Mouse (Mus musculus): Measurements from ENCODE around the gene Sucla2. TPM values are rescaled to one million over a fixed set of nuclear protein-coding genes. Genes with fewer than 3 reads are reported as not detected.
"Not testable (repeated sequence)": the region's sequence is repeated elsewhere in the genome, so short reads cannot be mapped to it uniquely, and the experiment has no call there.

The Sucla2 gene
- polyA plus RNA-seq, 1 experiment = 29.7 TPM

DNA sequence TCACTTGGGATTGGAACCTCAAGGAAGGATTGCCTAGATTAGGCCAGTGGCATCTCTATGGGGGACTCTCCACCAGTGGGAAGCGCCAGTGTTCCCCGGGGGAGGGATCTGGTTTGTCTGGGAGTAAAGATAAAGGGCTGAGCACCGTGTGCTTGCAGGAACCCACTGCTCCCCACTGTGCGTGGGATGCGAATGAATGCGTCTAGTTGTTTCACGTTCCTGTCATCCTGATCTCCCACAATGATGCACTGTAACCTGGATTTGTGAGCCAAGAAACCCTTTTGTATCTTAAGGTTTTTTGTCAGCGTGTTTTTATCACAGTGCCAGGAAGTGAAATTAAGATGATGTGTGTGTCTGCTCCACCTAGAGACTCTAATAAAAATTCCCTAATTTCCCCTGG, 25.6 kb downstream of the Sucla2 start:
- Histone ChIP-seq H3K79me2 (ENCODE audit: control insufficient read depth, insufficient read depth) (peaks cover 28% of the 10 kb centered on the region), H3K27me3 (ENCODE audit: control insufficient read depth, insufficient read depth, insufficient read length) (peaks cover 3% of the 10 kb centered on the region), H3K4me3 (ENCODE audit: insufficient read depth, poor library complexity, severe bottlenecking) (no peak overlapping the region), H3ac (ENCODE audit: control insufficient read depth, insufficient read length, low read depth) (no peak overlapping the region), H3K79me3 (ENCODE audit: low read depth) (peaks cover 21% of the 10 kb centered on the region), H3K36me3 (ENCODE audit: control insufficient read depth, insufficient read depth) (peaks cover 6% of the 10 kb centered on the region)
- TF ChIP-seq MYOG (IDR thresholded peaks at IDR 0.05; ENCODE audit: control insufficient read depth, extremely low read depth, insufficient read length) = no peak
- TF ChIP-seq MAX (IDR thresholded peaks at IDR 0.05) = no peak
- no peak for TF ChIP-seq CTCF (IDR thresholded peaks at IDR 0.05; ENCODE audit: control insufficient read depth, insufficient read depth, insufficient read length)
- no peak for TF ChIP-seq MYOD1 (IDR thresholded peaks at IDR 0.05; ENCODE audit: control insufficient read depth, insufficient read length, low read depth)
- no peak for TF ChIP-seq FOSL1 (IDR thresholded peaks at IDR 0.05; ENCODE audit: insufficient read depth, low read length, poor library complexity, severe bottlenecking)
- TF ChIP-seq USF1 (IDR thresholded peaks at IDR 0.05; ENCODE audit: low read depth) = no peak
- TF ChIP-seq CEBPB (IDR thresholded peaks at IDR 0.05; ENCODE audit: low read depth) = no peak

DNA sequence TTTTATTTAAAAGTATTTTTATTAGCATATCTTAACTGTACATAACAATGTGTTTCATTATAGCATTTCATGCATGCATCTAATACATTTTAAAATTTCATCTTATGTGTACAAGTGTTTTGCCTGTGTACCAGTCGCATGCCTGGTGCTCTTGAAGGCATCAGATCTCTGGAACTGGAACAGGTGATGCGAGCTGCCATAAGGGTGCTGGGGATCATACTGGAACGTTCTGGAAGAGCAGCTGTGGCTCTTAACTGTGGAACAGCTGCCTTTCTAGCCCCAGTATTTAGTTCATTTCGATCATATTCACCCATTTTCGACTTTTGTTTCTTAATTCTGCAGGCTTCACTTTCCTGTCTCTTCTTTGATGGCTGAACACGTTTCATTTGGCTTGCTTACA, 26.0 kb downstream of the Sucla2 start:
- Histone ChIP-seq H3K4me3 (ENCODE audit: insufficient read depth, poor library complexity, severe bottlenecking) (no peak overlapping the region), H3K79me3 (ENCODE audit: low read depth) (peaks cover 23% of the 10 kb centered on the region), H3K27me3 (ENCODE audit: control insufficient read depth, insufficient read depth, insufficient read length) (peaks cover 3% of the 10 kb centered on the region), H3K79me2 (ENCODE audit: control insufficient read depth, insufficient read depth) (peaks cover 33% of the 10 kb centered on the region), H3K36me3 (ENCODE audit: control insufficient read depth, insufficient read depth) (peaks cover 10% of the 10 kb centered on the region), H3ac (ENCODE audit: control insufficient read depth, insufficient read length, low read depth) (no peak overlapping the region)
- no peak for TF ChIP-seq CTCF (IDR thresholded peaks at IDR 0.05; ENCODE audit: control insufficient read depth, insufficient read depth, insufficient read length)
- TF ChIP-seq MYOG (IDR thresholded peaks at IDR 0.05; ENCODE audit: control insufficient read depth, extremely low read depth, insufficient read length) = no peak
- TF ChIP-seq USF1 (IDR thresholded peaks at IDR 0.05; ENCODE audit: low read depth) = no peak
- no peak for TF ChIP-seq MYOD1 (IDR thresholded peaks at IDR 0.05; ENCODE audit: control insufficient read depth, insufficient read length, low read depth)
- no peak for TF ChIP-seq FOSL1 (IDR thresholded peaks at IDR 0.05; ENCODE audit: insufficient read depth, low read length, poor library complexity, severe bottlenecking)
- TF ChIP-seq CEBPB (IDR thresholded peaks at IDR 0.05; ENCODE audit: low read depth) = no peak
- TF ChIP-seq MAX (IDR thresholded peaks at IDR 0.05) = no peak

GRCm38 (mm10) chr14:73552341-73553121, 27.4 kb downstream of the Sucla2 start:
- Histone ChIP-seq H3K36me3 (ENCODE audit: control insufficient read depth, insufficient read depth) (peaks cover 12% of the 10 kb centered on the region), H3K27me3 (ENCODE audit: control insufficient read depth, insufficient read depth, insufficient read length) (no peaks in the 10 kb centered on the region), H3K79me2 (ENCODE audit: control insufficient read depth, insufficient read depth) (peaks cover 44% of the 10 kb centered on the region), H3K79me3 (ENCODE audit: low read depth) (peaks cover 23% of the 10 kb centered on the region), H3K4me3 (ENCODE audit: insufficient read depth, poor library complexity, severe bottlenecking) (peak overlapping the region; percentile 56), H3ac (ENCODE audit: control insufficient read depth, insufficient read length, low read depth) (peak overlapping the region; percentile 86)
- TF ChIP-seq CEBPB (IDR thresholded peaks at IDR 0.05; ENCODE audit: low read depth) (no peak), CTCF (IDR thresholded peaks at IDR 0.05; ENCODE audit: control insufficient read depth, insufficient read depth, insufficient read length) (no peak), FOSL1 (IDR thresholded peaks at IDR 0.05; ENCODE audit: insufficient read depth, low read length, poor library complexity, severe bottlenecking) (no peak), USF1 (IDR thresholded peaks at IDR 0.05; ENCODE audit: low read depth) (no peak)

- H3K36me3 ChIP-seq (ENCODE audit: control insufficient read depth, insufficient read depth) = peaks cover 12% of the 10 kb centered on the region
- peak overlapping the region; percentile 56 for H3K4me3 ChIP-seq (ENCODE audit: insufficient read depth, poor library complexity, severe bottlenecking)
- TF ChIP-seq MYOG (IDR thresholded peaks at IDR 0.05; ENCODE audit: control insufficient read depth, extremely low read depth, insufficient read length) (no peak), CEBPB (IDR thresholded peaks at IDR 0.05; ENCODE audit: low read depth) (no peak)
- H3ac ChIP-seq (ENCODE audit: control insufficient read depth, insufficient read length, low read depth) = peak overlapping the region; percentile 86
- H3K79me3 ChIP-seq (ENCODE audit: low read depth) = peaks cover 25% of the 10 kb centered on the region
- H3K27me3 ChIP-seq (ENCODE audit: control insufficient read depth, insufficient read depth, insufficient read length) = no peaks in the 10 kb centered on the region
- H3K79me2 ChIP-seq (ENCODE audit: control insufficient read depth, insufficient read depth) = peaks cover 49% of the 10 kb centered on the region
These were observed 28.1 kb downstream of the Sucla2 start for GRCm38 (mm10) chr14:73553122-73553696.

GRCm38 (mm10) chr14:73569831-73570230, 44.7 kb downstream of the Sucla2 start:
- H3K4me3 ChIP-seq (ENCODE audit: insufficient read depth, poor library complexity, severe bottlenecking); H3ac ChIP-seq (ENCODE audit: control insufficient read depth, insufficient read length, low read depth): not testable (repeated sequence)

DNA sequence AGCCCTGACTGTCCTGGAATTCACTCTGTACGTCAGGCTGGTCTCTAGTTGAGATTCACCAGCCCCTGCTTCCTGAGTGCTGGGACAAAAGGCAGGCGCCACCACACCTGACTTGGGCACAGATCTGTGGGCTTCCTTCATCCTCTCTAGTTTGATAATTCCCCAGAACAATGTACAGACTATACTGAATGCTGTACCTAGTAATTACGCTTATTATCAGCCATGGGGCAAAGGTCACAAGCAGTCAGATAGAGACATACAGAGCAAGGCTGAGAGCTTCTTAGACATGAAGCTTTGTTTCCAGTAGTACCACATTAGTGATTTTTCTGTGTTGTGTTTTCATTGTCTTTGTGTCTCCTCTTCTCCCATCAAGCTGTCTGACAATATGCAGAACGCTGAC, 46.0 kb downstream of the Sucla2 start:
- H3K79me2 ChIP-seq (ENCODE audit: control insufficient read depth, insufficient read depth) = peaks cover 12% of the 10 kb centered on the region
- peaks cover 30% of the 10 kb centered on the region for H3K36me3 ChIP-seq (ENCODE audit: control insufficient read depth, insufficient read depth)
- H3K4me3 ChIP-seq (ENCODE audit: insufficient read depth, poor library complexity, severe bottlenecking) = no peak overlapping the region
- peaks cover 4% of the 10 kb centered on the region for H3K79me3 ChIP-seq (ENCODE audit: low read depth)
- H3ac ChIP-seq (ENCODE audit: control insufficient read depth, insufficient read length, low read depth) = no peak overlapping the region
- no peaks in the 10 kb centered on the region for H3K27me3 ChIP-seq (ENCODE audit: control insufficient read depth, insufficient read depth, insufficient read length)
- TF ChIP-seq USF1 (IDR thresholded peaks at IDR 0.05; ENCODE audit: low read depth) (no peak), CTCF (IDR thresholded peaks at IDR 0.05; ENCODE audit: control insufficient read depth, insufficient read depth, insufficient read length) (no peak), MAX (IDR thresholded peaks at IDR 0.05) (no peak), FOSL1 (IDR thresholded peaks at IDR 0.05; ENCODE audit: insufficient read depth, low read length, poor library complexity, severe bottlenecking) (no peak), CEBPB (IDR thresholded peaks at IDR 0.05; ENCODE audit: low read depth) (no peak), MYOD1 (IDR thresholded peaks at IDR 0.05; ENCODE audit: control insufficient read depth, insufficient read length, low read depth) (no peak), MYOG (IDR thresholded peaks at IDR 0.05; ENCODE audit: control insufficient read depth, extremely low read depth, insufficient read length) (no peak)

More at GRCm38 (mm10) chr14:73569831-73570230, 44.7 kb downstream of the Sucla2 start:
- Histone ChIP-seq H3K79me2 (ENCODE audit: control insufficient read depth, insufficient read depth) (peaks cover 13% of the 10 kb centered on the region), H3K36me3 (ENCODE audit: control insufficient read depth, insufficient read depth) (peaks cover 26% of the 10 kb centered on the region)
- not testable (repeated sequence) for H3K27me3 ChIP-seq (ENCODE audit: control insufficient read depth, insufficient read depth, insufficient read length); H3K79me3 ChIP-seq (ENCODE audit: low read depth)

Data from C2C12 (cell line).